ENCODE assay signal across 7 mouse cellular contexts in genomic region chr5:63811819-63812508, GRCm38 (mm10). TPM values are rescaled to one million over a fixed set of nuclear protein-coding genes. Genes with fewer than 3 reads are reported as not detected.
DNase-seq lines count a peak whose midpoint lies in the region.

Gene 0610040J01Rik, plus strand, starts transcription at chr5:63812363.

- DNase-seq in adrenal gland, postnatal 25 days = peak; percentile 73
- DNase-seq in embryo, embryonic 9.5 days (ENCODE audit: extremely low spot score) = peak; percentile 79
- DNase-seq in heart, adult 18-20 months = peak; percentile 72 to 74
- peak; percentile 88 for DNase-seq in kidney, adult 18-20 months
- peak; percentile 48 for DNase-seq in left cerebral cortex, postnatal 4 days
- peak; percentile 71 for DNase-seq in midbrain, embryonic 10.5 days (ENCODE audit: low spot score)
- DNase-seq in skeletal muscle tissue, adult 2 months (ENCODE audit: low read depth, low spot score) = peak; percentile 38

- no peaks in the 10 kb centered on the region for H3K36me3 ChIP-seq in midbrain, embryonic 10.5 days

- H3K4me1 ChIP-seq in midbrain, embryonic 10.5 days = peaks cover 10% of the 10 kb centered on the region

- peak within 1 kb of the TSS; percentile 65 for H3K4me3 ChIP-seq in midbrain, embryonic 10.5 days

- H3K27me3 ChIP-seq in midbrain, embryonic 10.5 days (ENCODE audit: low read depth, poor library complexity, severe bottlenecking) = peaks cover 31% of the 10 kb centered on the region

- peak within 1 kb of the TSS; percentile 72; the same call in 1 of the 2 replicates for H3K27ac ChIP-seq in midbrain, embryonic 10.5 days (replicated peaks)

- H3K9me3 ChIP-seq in midbrain, embryonic 10.5 days (replicated peaks) = no peaks in the 10 kb centered on the region

- WGBS in midbrain, embryonic 10.5 days = 3% methylated on average over 42 of the region's 42 CpGs

- intact Hi-C loops in left cerebral cortex, postnatal 4 days (cut with DNase I) = loop anchor here (5.0 kb wide), 1 partner anchor 75 kb away; no protein-coding TSS in a partner anchor

RNA-seq across cellular contexts. Expression of gene 0610040J01Rik, which starts in this region (rescaled TPM):
- 0.15 and 0.90 TPM in 2 replicates for total RNA-seq in adrenal gland, postnatal 25 days (2021)
- 1 to 10 TPM; 3.7 to 4.4 TPM for total RNA-seq in heart, adult 18-20 months (2021)
- 1 to 10 TPM; 4.0 to 4.4 TPM for total RNA-seq in left cerebral cortex, postnatal 4 days (2021)
- polyA plus RNA-seq in midbrain, embryonic 10.5 days (2016; fragmentation: Nextera tagmentation; extraction: Ambion mirVana) = 1.2 and 1.7 TPM in 2 replicates

Comparison
In these comparisons a context has a peak if more than half of its experiments do, and no peak if none do; other contexts are left out.
1. Peak in every context shown above with its lines: DNase-seq, H3K4me3 ChIP-seq and H3K27ac ChIP-seq.
2. Peak in DNase-seq in adrenal gland, postnatal 25 days; RNA of the gene not detected or under 1 TPM.
3. DNase-seq: peak in every context shown above with its lines; median percentile 88 in kidney, adult 18-20 months; 79 in embryo, embryonic 9.5 days; 73 in adrenal gland, postnatal 25 days; 73 in heart, adult 18-20 months; 71 in midbrain, embryonic 10.5 days; 48 in left cerebral cortex, postnatal 4 days; 38 in skeletal muscle tissue, adult 2 months.